ENCODE assay signal across 26 mouse cellular contexts in the genomic region with DNA sequence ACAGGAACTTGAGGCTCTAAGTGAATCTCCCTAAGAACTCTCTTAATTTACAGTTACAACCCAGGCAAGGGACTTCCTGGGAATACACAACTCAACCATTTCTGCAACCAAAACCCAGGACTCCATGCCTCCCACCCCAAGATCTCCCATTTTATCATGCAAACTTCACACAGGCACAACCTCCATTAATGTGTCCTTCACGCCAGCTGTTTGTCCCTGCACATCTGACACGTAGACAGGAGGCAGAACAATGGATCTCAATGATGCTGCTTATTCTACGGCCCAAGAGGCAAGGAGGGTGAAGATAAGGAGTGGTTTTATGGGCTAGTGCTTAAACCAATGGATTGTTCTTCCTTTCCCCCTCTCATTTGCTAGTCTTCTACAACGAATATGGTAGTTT.
DNase-seq lines count a peak whose midpoint lies in the region; ATAC-seq lines count a peak whose summit lies in the region.
"Had no signal": no experiment of that assay in that cellular context is flagged by ENCODE, and none has a peak within 500 bp of the region (broad histone marks: within the 10 kb centered on the region; RNA-seq: fewer than 3 reads in every experiment).

No protein-coding gene starts in this region.

- H3K4me1 ChIP-seq in forebrain, embryonic 15.5 days = peaks cover 8% of the 10 kb centered on the region
- H3K4me1 ChIP-seq in forebrain, embryonic 10.5 days = no peaks in the 10 kb centered on the region
- H3K4me1 ChIP-seq in hindbrain, embryonic 12.5 days = no peaks in the 10 kb centered on the region
- H3K4me1 ChIP-seq: embryonic facial prominence, embryonic 13.5 days; embryonic facial prominence, embryonic 15.5 days had no signal

- intact Hi-C loops in heart, postnatal 14 days (cut with DNase I) = no loop called here

- ATAC-seq in forebrain, embryonic 15.5 days (replicated peaks) = no peak
- no peak for ATAC-seq in hindbrain, embryonic 12.5 days (ENCODE audit: low FRiP score)
- ATAC-seq: activated CD4-positive, CD25-positive, alpha-beta regulatory T cell, adult 4 months; CD4-positive, CD25-positive, alpha-beta regulatory T cell, adult 4 months; forebrain, embryonic 13.5 days; Patski had no signal

- H3K9me3 ChIP-seq in forebrain, embryonic 15.5 days = no peaks in the 10 kb centered on the region
- H3K9me3 ChIP-seq in forebrain, embryonic 10.5 days = no peaks in the 10 kb centered on the region
- H3K9me3 ChIP-seq in hindbrain, embryonic 12.5 days (replicated peaks) = no peaks in the 10 kb centered on the region
- H3K9me3 ChIP-seq: embryonic facial prominence, embryonic 13.5 days; embryonic facial prominence, embryonic 15.5 days; forebrain, embryonic 13.5 days had no signal

- no peak overlapping the region for H3K4me2 ChIP-seq in forebrain, embryonic 15.5 days (replicated peaks)
- no peak overlapping the region for H3K4me2 ChIP-seq in hindbrain, embryonic 12.5 days (replicated peaks)
- H3K4me2 ChIP-seq: embryonic facial prominence, embryonic 13.5 days; embryonic facial prominence, embryonic 15.5 days; forebrain, embryonic 13.5 days had no signal

- H3K36me3 ChIP-seq in forebrain, embryonic 15.5 days = peaks cover 27% of the 10 kb centered on the region
- H3K36me3 ChIP-seq in forebrain, embryonic 10.5 days (replicated peaks) = peaks cover 36% of the 10 kb centered on the region
- H3K36me3 ChIP-seq in hindbrain, embryonic 12.5 days = peaks cover 54% of the 10 kb centered on the region
- H3K36me3 ChIP-seq: embryonic facial prominence, embryonic 13.5 days; embryonic facial prominence, embryonic 15.5 days; G1E had no signal

- no peaks in the 10 kb centered on the region for H3K27me3 ChIP-seq in forebrain, embryonic 15.5 days
- no peaks in the 10 kb centered on the region for H3K27me3 ChIP-seq in forebrain, embryonic 10.5 days (ENCODE audit: poor library complexity, severe bottlenecking)
- H3K27me3 ChIP-seq in hindbrain, embryonic 12.5 days = no peaks in the 10 kb centered on the region
- H3K27me3 ChIP-seq: CH12.LX; embryonic facial prominence, embryonic 13.5 days; embryonic facial prominence, embryonic 15.5 days; forebrain, embryonic 13.5 days; Patski had no signal

- H3K4me3 ChIP-seq in forebrain, embryonic 15.5 days = no peak overlapping the region
- H3K4me3 ChIP-seq in forebrain, embryonic 10.5 days = no peak overlapping the region
- H3K4me3 ChIP-seq in hindbrain, embryonic 12.5 days = no peak overlapping the region
- H3K4me3 ChIP-seq: embryonic facial prominence, embryonic 13.5 days; embryonic facial prominence, embryonic 15.5 days; erythroblast, embryonic 14.5 days; forebrain, embryonic 13.5 days had no signal

- H3K27ac ChIP-seq in forebrain, embryonic 15.5 days (replicated peaks) = peak overlapping the region; percentile 20; the same call in 1 of the 2 replicates
- H3K27ac ChIP-seq in forebrain, embryonic 10.5 days = no peak overlapping the region
- H3K27ac ChIP-seq in hindbrain, embryonic 12.5 days = no peak overlapping the region
- H3K27ac ChIP-seq: embryonic facial prominence, embryonic 13.5 days; embryonic facial prominence, embryonic 15.5 days; forebrain, embryonic 13.5 days had no signal

- H3K9ac ChIP-seq in forebrain, embryonic 15.5 days (replicated peaks) = no peak overlapping the region
- no peak overlapping the region for H3K9ac ChIP-seq in hindbrain, embryonic 12.5 days
- H3K9ac ChIP-seq: embryonic facial prominence, embryonic 13.5 days; embryonic facial prominence, embryonic 15.5 days; forebrain, embryonic 13.5 days had no signal

- no peak for DNase-seq in forebrain, embryonic 10.5 days (ENCODE audit: extremely low spot score, low spot score)
- DNase-seq in heart, adult 11 months = peak; percentile 27
- DNase-seq in heart, postnatal 14 days = no peak
- peak; percentile 70 for DNase-seq in R1 (ENCODE audit: low read depth, low spot score)
- DNase-seq in cerebellum, adult 18-20 months = no peak
- DNase-seq: adrenal gland, adult 8-10 months; adrenal gland, postnatal 14 days; adrenal gland, postnatal 36 days; B cell, adult 2 months; cerebellum, adult 11-12 months; cerebellum, adult 8-10 months; cerebellum, adult 9-11 months; cerebellum, postnatal 14 days; cerebellum, postnatal 36 days; embryo, embryonic 11 days had no signal

- 82% methylated on average over 4 of the region's 4 CpGs for WGBS in forebrain, embryonic 15.5 days
- WGBS in forebrain, embryonic 10.5 days = 88% methylated on average over 4 of the region's 4 CpGs
- WGBS in hindbrain, embryonic 12.5 days = 86% methylated on average over 4 of the region's 4 CpGs

Comparison
In these comparisons a context has a peak if more than half of its experiments do, and no peak if none do; other contexts are left out.
1. DNase-seq: peak in heart, adult 11 months (single experiment) and R1 (single experiment); none in forebrain, embryonic 10.5 days (single experiment), heart, postnatal 14 days (0 of 2) and cerebellum, adult 18-20 months (0 of 2).